In genomic region chr2:104218588-104219065, GRCm38 (mm10) we compare ENCODE assay signal across 9 mouse cellular contexts.
A peak's percentile ranks its signal among the peaks of the same experiment; 100 is the strongest.
DNase-seq lines count a peak whose midpoint lies in the region; ATAC-seq and TF ChIP-seq lines count a peak whose summit lies in the region.
"Had no signal": no experiment of that assay in that cellular context is flagged by ENCODE, and none has a peak within 500 bp of the region (broad histone marks: within the 10 kb centered on the region; RNA-seq: fewer than 3 reads in every experiment).

No protein-coding gene starts in this region.

- H3K4me2 ChIP-seq in lung, embryonic 14.5 days = 0 out of 2 replicates have a peak overlapping the region, but pooled peaks have one; percentile 25
- H3K4me2 ChIP-seq in embryonic facial prominence, embryonic 14.5 days (ENCODE audit: low read depth, low read length) = no peak overlapping the region
- H3K4me2 ChIP-seq in hindbrain, embryonic 13.5 days = no peak overlapping the region
- H3K4me2 ChIP-seq in midbrain, embryonic 13.5 days (replicated peaks) = no peak overlapping the region
- H3K4me2 ChIP-seq in intestine, embryonic 16.5 days (ENCODE audit: low read depth, low read length) = no peak overlapping the region

- H3K36me3 ChIP-seq in lung, embryonic 14.5 days (ENCODE audit: insufficient read depth) = no peaks in the 10 kb centered on the region
- H3K36me3 ChIP-seq in embryonic facial prominence, embryonic 14.5 days (ENCODE audit: control insufficient read depth, insufficient read depth, low read length) = no peaks in the 10 kb centered on the region
- H3K36me3 ChIP-seq in hindbrain, embryonic 13.5 days = peaks cover 11% of the 10 kb centered on the region
- H3K36me3 ChIP-seq in midbrain, embryonic 13.5 days = peaks cover 10% of the 10 kb centered on the region; the same call in 1 of the 2 replicates
- no peaks in the 10 kb centered on the region for H3K36me3 ChIP-seq in intestine, embryonic 16.5 days (ENCODE audit: control insufficient read depth, insufficient read depth, low read length)

- peak; percentile 81 for DNase-seq in lung, embryonic 14.5 days
- DNase-seq in lung, postnatal 14 days = no peak
- peak; percentile 74 for DNase-seq in embryonic facial prominence, embryonic 14.5 days (ENCODE audit: low spot score)
- DNase-seq in cerebellum, adult 9-11 months = no peak
- DNase-seq: liver, postnatal 0 days had no signal

- 17% methylated on average over 9 of the region's 9 CpGs for WGBS in lung, embryonic 14.5 days
- WGBS in embryonic facial prominence, embryonic 14.5 days = 20% methylated on average over 9 of the region's 9 CpGs
- WGBS in hindbrain, embryonic 13.5 days = 29% methylated on average over 9 of the region's 9 CpGs
- 59% methylated on average over 9 of the region's 9 CpGs for WGBS in midbrain, embryonic 13.5 days
- 54% methylated on average over 9 of the region's 9 CpGs for WGBS in intestine, embryonic 16.5 days

- no peaks in the 10 kb centered on the region for H3K27me3 ChIP-seq in lung, embryonic 14.5 days (ENCODE audit: insufficient read depth, low read length)
- no peaks in the 10 kb centered on the region for H3K27me3 ChIP-seq in embryonic facial prominence, embryonic 14.5 days (replicated peaks; ENCODE audit: control insufficient read depth, insufficient read depth, low read length)
- H3K27me3 ChIP-seq in hindbrain, embryonic 13.5 days = peaks cover 50% of the 10 kb centered on the region
- H3K27me3 ChIP-seq in midbrain, embryonic 13.5 days = peaks cover 12% of the 10 kb centered on the region
- no peaks in the 10 kb centered on the region for H3K27me3 ChIP-seq in intestine, embryonic 16.5 days (replicated peaks; ENCODE audit: control insufficient read depth, insufficient read depth, low read length)

- peaks cover 3% of the 10 kb centered on the region for H3K4me1 ChIP-seq in lung, embryonic 14.5 days (ENCODE audit: insufficient read depth)
- H3K4me1 ChIP-seq in embryonic facial prominence, embryonic 14.5 days (ENCODE audit: control insufficient read depth, insufficient read depth, low read length) = peaks cover 8% of the 10 kb centered on the region
- peaks cover 26% of the 10 kb centered on the region for H3K4me1 ChIP-seq in hindbrain, embryonic 13.5 days (replicated peaks)
- H3K4me1 ChIP-seq in midbrain, embryonic 13.5 days (replicated peaks) = peaks cover 26% of the 10 kb centered on the region
- H3K4me1 ChIP-seq in intestine, embryonic 16.5 days (ENCODE audit: control insufficient read depth, insufficient read depth, low read length) = no peaks in the 10 kb centered on the region

- H3K9ac ChIP-seq in lung, embryonic 14.5 days = no peak overlapping the region
- no peak overlapping the region for H3K9ac ChIP-seq in embryonic facial prominence, embryonic 14.5 days (ENCODE audit: low read depth, low read length)
- H3K9ac ChIP-seq in hindbrain, embryonic 13.5 days = peak overlapping the region; percentile 25
- no peak overlapping the region; the same call in 1 of the 2 replicates for H3K9ac ChIP-seq in midbrain, embryonic 13.5 days (replicated peaks)
- H3K9ac ChIP-seq in intestine, embryonic 16.5 days (ENCODE audit: low read depth, low read length) = no peak overlapping the region
- H3K9ac ChIP-seq: liver, postnatal 0 days had no signal

- ATAC-seq in lung, embryonic 14.5 days (ENCODE audit: insufficient read depth) = peak; percentile 76
- ATAC-seq in embryonic facial prominence, embryonic 14.5 days (ENCODE audit: low read depth) = peak; percentile 81
- 0 out of 2 replicates have a peak, but pooled peaks have one; percentile 12 for ATAC-seq in hindbrain, embryonic 13.5 days (ENCODE audit: low FRiP score)
- ATAC-seq in midbrain, embryonic 13.5 days = no peak
- no peak for ATAC-seq in inflammation-experienced regulatory T-cells, adult 6 months
- ATAC-seq in intestine, embryonic 16.5 days = no peak
- ATAC-seq: liver, postnatal 0 days had no signal

- no peaks in the 10 kb centered on the region for H3K9me3 ChIP-seq in lung, embryonic 14.5 days (ENCODE audit: low read depth, low read length)
- H3K9me3 ChIP-seq in embryonic facial prominence, embryonic 14.5 days (ENCODE audit: control insufficient read depth, low read length) = no peaks in the 10 kb centered on the region
- no peaks in the 10 kb centered on the region for H3K9me3 ChIP-seq in hindbrain, embryonic 13.5 days
- H3K9me3 ChIP-seq in midbrain, embryonic 13.5 days = no peaks in the 10 kb centered on the region
- H3K9me3 ChIP-seq in intestine, embryonic 16.5 days (ENCODE audit: control insufficient read depth, low read length) = no peaks in the 10 kb centered on the region

- H3K4me3 ChIP-seq in lung, embryonic 14.5 days (ENCODE audit: low read depth, low read length) = no peak overlapping the region
- H3K4me3 ChIP-seq in embryonic facial prominence, embryonic 14.5 days (ENCODE audit: low read depth, low read length) = no peak overlapping the region
- H3K4me3 ChIP-seq in hindbrain, embryonic 13.5 days = no peak overlapping the region
- no peak overlapping the region for H3K4me3 ChIP-seq in midbrain, embryonic 13.5 days (replicated peaks)
- H3K4me3 ChIP-seq in intestine, embryonic 16.5 days (ENCODE audit: low read length) = no peak overlapping the region

- TF ChIP-seq CTCF in lung, embryonic 14.5 days (IDR thresholded peaks at IDR 0.05; ENCODE audit: low read depth) = no peak

- H3K27ac ChIP-seq in lung, embryonic 14.5 days (ENCODE audit: low read depth) = peak overlapping the region; percentile 46; the same call in 1 of the 2 replicates
- 0 out of 2 replicates have a peak overlapping the region, but pooled peaks have one; percentile 15 for H3K27ac ChIP-seq in embryonic facial prominence, embryonic 14.5 days (replicated peaks; ENCODE audit: low read depth, low read length)
- H3K27ac ChIP-seq in hindbrain, embryonic 13.5 days = peak overlapping the region; percentile 67
- H3K27ac ChIP-seq in midbrain, embryonic 13.5 days = peak overlapping the region; percentile 56
- no peak overlapping the region for H3K27ac ChIP-seq in intestine, embryonic 16.5 days (ENCODE audit: low read length)

Comparison
In these comparisons a context has a peak if more than half of its experiments do, and no peak if none do; other contexts are left out.
1. DNase-seq: peak in lung, embryonic 14.5 days (single experiment) and embryonic facial prominence, embryonic 14.5 days (single experiment); none in lung, postnatal 14 days (single experiment) and cerebellum, adult 9-11 months (single experiment).
2. ATAC-seq: peak in lung, embryonic 14.5 days (single experiment), embryonic facial prominence, embryonic 14.5 days (single experiment) and hindbrain, embryonic 13.5 days (single experiment); none in midbrain, embryonic 13.5 days (single experiment), inflammation-experienced regulatory T-cells, adult 6 months (single experiment) and intestine, embryonic 16.5 days (single experiment).